Mouse (Mus musculus) limb, embryonic 15.5 days (tissue): Measurements from ENCODE around the gene Olfr1002. TPM values are rescaled to one million over a fixed set of nuclear protein-coding genes. Genes with fewer than 3 reads are reported as not detected.
"Not testable (repeated sequence)": the region's sequence is repeated elsewhere in the genome, so short reads cannot be mapped to it uniquely, and the experiment has no call there.

Experiments used
- ATAC-seq: fragments of 200-750 bp; cut with Nextera tagmentation; 2 replicates; pipeline ENCODE4 v1.8.0; 2017; ENCODE audit warnings: low read depth, moderate TSS enrichment; ENCODE audit not compliant: insufficient number of reproducible peaks, low FRiP score, low TSS enrichment
- H3K27ac ChIP-seq: fragments of 300-500 bp; sonication (generic); 2 replicates; pipeline ENCODE4 v1.5.1; 2015; ENCODE audit warnings: moderate library complexity, mild to moderate bottlenecking, inconsistent platforms
- H3K27me3 ChIP-seq: fragments of 300-500 bp; sonication (generic); 2 replicates; pipeline ENCODE4 v1.6.1; 2015; ENCODE audit warnings: inconsistent platforms
- H3K36me3 ChIP-seq: fragments of 300-500 bp; sonication (generic); 2 replicates; pipeline ENCODE4 v1.6.1; 2015; ENCODE audit warnings: inconsistent platforms
- H3K4me1 ChIP-seq: fragments of 300-500 bp; sonication (generic); 2 replicates; pipeline ENCODE4 v1.6.1; 2015; ENCODE audit warnings: inconsistent platforms
- H3K4me2 ChIP-seq: fragments of 300-500 bp; sonication (generic); 2 replicates; pipeline ENCODE4 v1.6.1; 2015; ENCODE audit warnings: mild to moderate bottlenecking, inconsistent platforms
- H3K4me3 ChIP-seq: fragments of 300-500 bp; sonication (generic); 2 replicates; pipeline ENCODE4 v1.5.1; 2015; ENCODE audit warnings: mild to moderate bottlenecking, inconsistent platforms
- H3K9ac ChIP-seq: fragments of 300-500 bp; sonication (generic); 2 replicates; pipeline ENCODE4 v1.6.1; 2015; ENCODE audit warnings: inconsistent platforms
- H3K9me3 ChIP-seq: fragments of 300-500 bp; sonication (generic); 2 replicates; pipeline ENCODE4 v1.6.1; 2016; ENCODE audit warnings: inconsistent platforms
- WGBS: fragments of 180-500 bp; shearing (Covaris S2); methylation state at CpG from one replicate; pipeline ENCODE4 v1.1.7; 2015; 5-methylcytosine and 5-hydroxymethylcytosine counted together
- polyA plus RNA-seq: library from polyadenylated mRNA; unstranded; fragments of >200 nt; fragmentation: Nextera tagmentation; extraction: Ambion mirVana; gene quantifications from 2 replicates; pipeline ENCODE4 v1.2.1, GENCODE M21; 2015

Olfr1002 gene
- not detected in 2 replicates for polyA plus RNA-seq

GRCm38 (mm10) chr2:85650604-85651003 lies at the start of gene Olfr1002:
Olfr1002 (minus strand) TSS chr2:85650704.
- Histone ChIP-seq H3K4me1 (no peaks in the 10 kb centered on the region), H3K9ac (no peak within 1 kb of the TSS), H3K27me3 (no peaks in the 10 kb centered on the region), H3K27ac (no peak within 1 kb of the TSS), H3K36me3 (no peaks in the 10 kb centered on the region), H3K4me2 (no peak within 1 kb of the TSS), H3K4me3 (no peak within 1 kb of the TSS), H3K9me3 (no peaks in the 10 kb centered on the region)
- 87% methylated on average over 1 of the region's 1 CpGs for WGBS
- ATAC-seq, result no peak

DNA sequence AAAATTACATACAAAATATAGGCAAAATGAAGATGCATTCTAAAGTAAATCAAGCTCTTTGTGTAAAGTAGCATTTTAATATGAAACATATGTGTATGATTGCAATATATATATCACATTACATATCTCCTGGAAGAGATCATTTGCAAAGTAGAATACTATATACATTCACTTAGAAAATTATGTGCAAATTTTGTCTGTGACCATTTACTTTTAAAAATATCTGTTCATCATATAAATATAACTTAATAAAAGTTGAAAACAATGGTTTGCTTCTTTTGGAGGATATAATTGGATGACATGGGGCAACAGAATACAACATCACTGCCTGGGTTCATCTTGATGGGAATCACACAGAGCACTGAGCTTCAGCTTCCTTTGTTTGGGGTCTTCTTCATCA lies 38.6 kb upstream of the Olfr1002 start, which contains the start of gene Olfr1008:
Gene Olfr1008, plus strand, starts transcription at position 301 of the 400 bp plus-strand sequence.
- no peak within 1 kb of the TSS for H3K9ac ChIP-seq
- no peaks in the 10 kb centered on the region for H3K4me1 ChIP-seq
- no peaks in the 10 kb centered on the region for H3K9me3 ChIP-seq
- ATAC-seq, result no peak
- H3K27ac ChIP-seq, result no peak within 1 kb of the TSS
- no peak within 1 kb of the TSS for H3K4me3 ChIP-seq
- no peaks in the 10 kb centered on the region for H3K36me3 ChIP-seq
- no peak within 1 kb of the TSS for H3K4me2 ChIP-seq
- H3K27me3 ChIP-seq, result no peaks in the 10 kb centered on the region

GRCm38 (mm10) chr2:85678667-85679066 lies 28.2 kb upstream of the Olfr1002 start, which contains the start of gene Olfr1006:
Olfr1006 (minus strand) TSS chr2:85678767.
- Histone ChIP-seq H3K36me3 (no peaks in the 10 kb centered on the region), H3K27ac (no peak within 1 kb of the TSS), H3K4me2 (no peak within 1 kb of the TSS), H3K27me3 (no peaks in the 10 kb centered on the region), H3K4me1 (no peaks in the 10 kb centered on the region), H3K9ac (no peak within 1 kb of the TSS), H3K4me3 (no peak within 1 kb of the TSS), H3K9me3 (no peaks in the 10 kb centered on the region)
- ATAC-seq, result no peak

GRCm38 (mm10) chr2:85664355-85664754 lies 13.9 kb upstream of the Olfr1002 start, which contains the start of gene Olfr154:
Olfr154 (minus strand) TSS chr2:85664455.
- H3K27me3 ChIP-seq, H3K4me2 ChIP-seq, H3K27ac ChIP-seq, H3K36me3 ChIP-seq, H3K9ac ChIP-seq, H3K4me3 ChIP-seq, ATAC-seq, H3K9me3 ChIP-seq, H3K4me1 ChIP-seq: not testable (repeated sequence)

- H3K4me1 ChIP-seq, result no peaks in the 10 kb centered on the region
- H3K27ac ChIP-seq, result no peak within 1 kb of the TSS
- H3K27me3 ChIP-seq, result no peaks in the 10 kb centered on the region
- ATAC-seq, result no peak
- WGBS, result 64% methylated on average over 1 of the region's 1 CpGs
- no peak within 1 kb of the TSS for H3K4me3 ChIP-seq
- no peaks in the 10 kb centered on the region for H3K36me3 ChIP-seq
- no peaks in the 10 kb centered on the region for H3K9me3 ChIP-seq
- H3K4me2 ChIP-seq, result no peak within 1 kb of the TSS
- H3K9ac ChIP-seq, result no peak within 1 kb of the TSS
Measured at GRCm38 (mm10) chr2:85611803-85612202, 38.7 kb downstream of the Olfr1002 start, which contains the start of gene Olfr1000. Olfr1000 (minus strand) TSS chr2:85611903.

Other genes starting within 250 kb of the Olfr1002 start
- not detected in 2 replicates for gene Olfr992, start 241.2 kb downstream of the Olfr1002 start, polyA plus RNA-seq
- not detected in 2 replicates for gene Olfr993, start 235.8 kb downstream of the Olfr1002 start, polyA plus RNA-seq
- gene Olfr994, start 214.3 kb downstream of the Olfr1002 start, polyA plus RNA-seq, result not detected in 2 replicates
- gene Olfr995, start 207.1 kb downstream of the Olfr1002 start, polyA plus RNA-seq, result not detected in 2 replicates
- gene 4833423E24Rik, start 131.7 kb downstream of the Olfr1002 start, polyA plus RNA-seq, result 15.1 and 16.6 TPM in 2 replicates
- not detected in 2 replicates for gene Olfr996, start 71.5 kb downstream of the Olfr1002 start, polyA plus RNA-seq
- gene Olfr998, start 61.8 kb downstream of the Olfr1002 start, polyA plus RNA-seq, result not detected in 2 replicates
- gene Olfr1000, start 38.8 kb downstream of the Olfr1002 start, polyA plus RNA-seq, result not detected in 2 replicates
- gene Olfr154, start 13.8 kb upstream of the Olfr1002 start, polyA plus RNA-seq, result not detected in 2 replicates
- gene Olfr1006, start 28.1 kb upstream of the Olfr1002 start, polyA plus RNA-seq, result not detected in 2 replicates
- gene Olfr1008, start 38.7 kb upstream of the Olfr1002 start, polyA plus RNA-seq, result not detected in 2 replicates
- not detected in 2 replicates for gene Olfr1009, start 64.7 kb upstream of the Olfr1002 start, polyA plus RNA-seq
- not detected in 2 replicates for gene Olfr1012, start 112.1 kb upstream of the Olfr1002 start, polyA plus RNA-seq
- gene Olfr1013, start 116.4 kb upstream of the Olfr1002 start, polyA plus RNA-seq, result not detected in 2 replicates
- gene Olfr1014, start 122.0 kb upstream of the Olfr1002 start, polyA plus RNA-seq, result not detected in 2 replicates
- not detected in 2 replicates for gene Olfr1015, start 131.3 kb upstream of the Olfr1002 start, polyA plus RNA-seq
- not detected in 2 replicates for gene Olfr1016, start 151.8 kb upstream of the Olfr1002 start, polyA plus RNA-seq
- gene Olfr1018, start 167.8 kb upstream of the Olfr1002 start, polyA plus RNA-seq, result not detected in 2 replicates
- not detected in 2 replicates for gene Olfr1019, start 194.8 kb upstream of the Olfr1002 start, polyA plus RNA-seq
- not detected in 2 replicates for gene Olfr1020, start 196.3 kb upstream of the Olfr1002 start, polyA plus RNA-seq
- not detected in 2 replicates for gene Olfr1022, start 217.9 kb upstream of the Olfr1002 start, polyA plus RNA-seq
- not detected in 2 replicates for gene Olfr1023, start 234.9 kb upstream of the Olfr1002 start, polyA plus RNA-seq